Mouse (Mus musculus): Measurements from ENCODE around the gene Casc3. TPM values are rescaled to one million over a fixed set of nuclear protein-coding genes. Genes with fewer than 3 reads are reported as not detected.

The Casc3 gene
- polyA plus RNA-seq, 1 experiment from 2014 or later: 23.1 TPM

DNA sequence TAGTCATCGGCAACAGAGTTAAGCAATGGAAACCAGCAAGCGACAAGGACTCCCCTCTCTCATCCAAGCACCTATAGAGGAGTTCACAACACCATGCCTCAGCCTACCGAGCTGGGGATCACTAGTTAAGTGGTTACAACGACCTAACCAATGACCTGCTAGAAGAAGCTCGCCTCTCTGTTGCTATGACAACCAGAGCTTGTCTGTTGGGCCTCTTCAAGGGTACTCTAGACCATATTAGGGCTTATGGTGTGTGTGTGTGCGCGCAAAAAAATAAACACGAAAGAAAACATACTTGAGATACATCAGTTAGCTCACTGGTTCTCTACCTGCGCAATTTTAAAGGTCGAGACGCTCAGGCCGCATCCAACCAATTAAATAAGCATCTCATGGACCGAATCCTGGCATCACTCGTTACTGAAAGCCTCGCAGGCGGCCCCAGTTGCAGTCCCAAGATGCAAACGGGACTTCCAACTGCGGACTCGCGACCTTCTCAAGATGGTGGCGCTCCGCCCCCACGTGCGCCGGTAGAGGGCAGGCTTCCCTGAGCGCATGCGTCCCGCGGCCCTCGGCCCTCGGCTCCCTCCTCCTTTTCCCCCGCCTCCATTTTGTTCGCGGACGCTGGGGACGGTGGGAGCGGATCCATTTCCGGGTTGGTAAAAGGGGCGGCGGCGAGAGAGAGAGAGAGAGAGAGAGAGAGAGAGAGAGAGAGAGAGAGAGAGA lies 58.5 kb downstream of the Casc3 start, which contains the start of gene Wipf2:
Wipf2 (plus strand) TSS at position 611 of the 723 bp plus-strand sequence.
- WGBS: 7% methylated on average over 38 of the region's 41 CpGs
- Histone ChIP-seq H3K4me3 (peak within 1 kb of the TSS; percentile 78), H3K36me3 (peaks cover 23% of the 10 kb centered on the region), H3K4me1 (peaks cover 16% of the 10 kb centered on the region), H3K27ac (replicated peaks) (peak within 1 kb of the TSS; percentile 87), H3K9me3 (no peaks in the 10 kb centered on the region), H3K27me3 (replicated peaks) (no peaks in the 10 kb centered on the region), H3K9ac (peak within 1 kb of the TSS; percentile 89), H3K4me2 (peak within 1 kb of the TSS; percentile 87)
- ATAC-seq (ENCODE audit: extremely low read depth, insufficient number of reproducible peaks, low FRiP score, low TSS enrichment): peak; percentile 81

DNA sequence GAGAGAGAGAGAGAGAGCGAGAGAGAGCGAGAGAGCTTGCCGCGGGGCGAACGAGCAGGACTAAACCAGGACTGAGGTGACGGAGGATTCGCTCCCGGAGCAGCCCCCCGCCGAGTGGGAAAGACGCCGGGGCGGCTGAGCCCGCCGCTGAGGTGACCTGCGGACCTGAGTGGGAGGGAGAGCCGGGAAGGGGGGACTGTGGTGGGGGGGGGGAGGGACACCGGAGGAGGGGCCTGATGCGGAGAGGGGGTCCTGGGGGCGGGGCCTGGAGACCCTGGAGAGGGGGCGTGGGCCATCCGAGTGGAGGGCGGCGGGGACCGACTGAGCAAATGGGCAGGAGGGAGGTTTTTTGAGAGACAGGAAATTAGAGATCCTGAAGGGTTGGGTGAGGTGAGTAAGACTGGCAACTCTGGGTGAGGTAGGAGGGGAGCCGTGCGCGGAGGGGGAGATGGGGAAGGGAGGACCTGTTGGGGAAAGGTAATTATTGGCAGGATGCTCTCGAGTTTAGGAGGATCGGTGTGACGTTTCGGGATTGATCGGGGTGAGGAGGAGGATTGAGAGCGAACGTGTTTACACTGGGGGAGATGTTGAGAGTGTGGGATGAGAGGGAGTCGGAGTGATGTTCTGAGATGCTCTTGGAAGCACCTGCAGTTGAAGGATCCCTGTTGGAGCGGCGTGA lies 59.2 kb downstream of the Casc3 start:
- Histone ChIP-seq H3K27ac (replicated peaks) (peak overlapping the region; percentile 87), H3K36me3 (peaks cover 30% of the 10 kb centered on the region), H3K4me1 (peaks cover 14% of the 10 kb centered on the region), H3K9ac (peak overlapping the region; percentile 89), H3K4me2 (peak overlapping the region; percentile 87), H3K27me3 (replicated peaks) (no peaks in the 10 kb centered on the region), H3K9me3 (no peaks in the 10 kb centered on the region), H3K4me3 (peak overlapping the region; percentile 78)
- 1% methylated on average over 38 of the region's 39 CpGs for WGBS
- ATAC-seq (ENCODE audit: extremely low read depth, insufficient number of reproducible peaks, low FRiP score, low TSS enrichment): peak; percentile 72

DNA sequence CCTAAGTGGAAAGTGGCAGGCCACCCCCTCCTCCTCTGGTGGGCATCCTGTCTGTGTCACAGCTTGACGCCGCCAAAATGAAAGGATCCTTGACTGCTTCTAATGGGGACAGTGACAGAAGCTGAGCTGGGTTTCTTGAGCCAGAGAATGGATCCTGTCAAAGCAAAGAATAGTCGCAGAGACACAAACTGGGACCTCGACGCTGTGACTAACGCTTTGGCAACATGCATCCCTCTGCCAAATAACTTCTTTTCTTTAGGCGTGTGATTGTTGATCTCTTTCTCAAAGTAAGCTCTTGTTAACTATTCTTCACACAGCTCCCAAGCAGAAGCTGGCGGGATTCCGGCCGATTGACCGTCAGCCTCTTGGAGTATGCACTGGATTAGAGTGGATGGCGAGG lies 62.6 kb downstream of the Casc3 start:
- H3K4me2 ChIP-seq: no peak overlapping the region
- WGBS: 84% methylated on average over 12 of the region's 12 CpGs
- no peaks in the 10 kb centered on the region for H3K27me3 ChIP-seq (replicated peaks)
- H3K36me3 ChIP-seq: peaks cover 40% of the 10 kb centered on the region
- no peaks in the 10 kb centered on the region for H3K9me3 ChIP-seq
- H3K9ac ChIP-seq: peak overlapping the region; percentile 24; the same call in 1 of the 2 replicates
- ATAC-seq (ENCODE audit: extremely low read depth, insufficient number of reproducible peaks, low FRiP score, low TSS enrichment): no peak
- H3K4me1 ChIP-seq: peaks cover 33% of the 10 kb centered on the region
- no peak overlapping the region for H3K27ac ChIP-seq (replicated peaks)
- H3K4me3 ChIP-seq: no peak overlapping the region

DNA sequence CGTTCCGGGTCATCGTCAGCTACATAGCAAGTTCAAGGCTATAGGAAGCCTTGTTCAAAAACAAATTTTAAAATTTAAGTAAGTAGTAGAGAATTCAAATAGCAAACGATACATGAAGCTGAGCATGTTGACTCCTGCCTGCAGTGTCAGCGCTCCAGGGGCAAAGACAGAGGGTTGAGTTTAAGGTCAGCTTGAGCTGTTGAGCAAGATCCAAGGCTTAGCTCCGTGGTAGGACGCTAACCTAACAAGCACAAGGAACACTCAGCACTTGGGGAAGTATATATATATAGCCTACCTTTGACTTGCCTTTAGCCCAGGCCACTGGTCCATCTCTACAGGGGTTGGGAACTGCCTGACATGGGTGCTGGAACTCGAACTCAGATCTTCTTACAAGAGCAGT lies 65.2 kb downstream of the Casc3 start:
- H3K4me3 ChIP-seq: no peak overlapping the region
- ATAC-seq (ENCODE audit: extremely low read depth, insufficient number of reproducible peaks, low FRiP score, low TSS enrichment): no peak
- no peaks in the 10 kb centered on the region for H3K9me3 ChIP-seq
- H3K27me3 ChIP-seq (replicated peaks): no peaks in the 10 kb centered on the region
- WGBS: 88% methylated on average over 8 of the region's 8 CpGs
- no peak overlapping the region for H3K4me2 ChIP-seq
- peaks cover 22% of the 10 kb centered on the region for H3K4me1 ChIP-seq
- no peak overlapping the region for H3K27ac ChIP-seq (replicated peaks)
- H3K9ac ChIP-seq: no peak overlapping the region
- peaks cover 53% of the 10 kb centered on the region for H3K36me3 ChIP-seq

DNA sequence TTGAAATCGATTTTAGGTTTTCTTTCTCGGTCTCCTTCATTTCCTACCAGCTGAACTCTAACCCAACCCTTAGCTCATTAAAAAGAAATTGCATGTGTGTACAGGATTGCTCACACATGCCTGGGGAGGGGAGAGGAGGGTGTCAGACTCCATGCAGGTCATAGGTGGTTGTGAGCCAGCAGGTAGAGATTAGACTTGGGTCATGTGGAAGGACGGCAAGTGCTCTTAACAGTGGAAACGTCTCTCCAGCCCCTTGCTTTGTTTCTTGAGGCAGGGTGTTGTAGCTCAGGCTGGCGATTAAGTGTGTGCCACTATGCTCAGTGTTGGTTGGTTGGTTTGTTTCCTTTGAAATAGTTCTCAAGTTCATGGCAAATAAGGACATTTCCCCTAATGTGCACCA lies 66.1 kb downstream of the Casc3 start:
- WGBS: 80% methylated on average over 5 of the region's 5 CpGs
- Histone ChIP-seq H3K36me3 (peaks cover 59% of the 10 kb centered on the region), H3K27me3 (replicated peaks) (no peaks in the 10 kb centered on the region), H3K4me3 (no peak overlapping the region), H3K4me2 (no peak overlapping the region), H3K4me1 (peaks cover 22% of the 10 kb centered on the region), H3K9me3 (no peaks in the 10 kb centered on the region), H3K9ac (0 out of 2 replicates have a peak overlapping the region, but pooled peaks have one; percentile 34), H3K27ac (replicated peaks) (no peak overlapping the region)
- ATAC-seq (ENCODE audit: extremely low read depth, insufficient number of reproducible peaks, low FRiP score, low TSS enrichment): no peak

DNA sequence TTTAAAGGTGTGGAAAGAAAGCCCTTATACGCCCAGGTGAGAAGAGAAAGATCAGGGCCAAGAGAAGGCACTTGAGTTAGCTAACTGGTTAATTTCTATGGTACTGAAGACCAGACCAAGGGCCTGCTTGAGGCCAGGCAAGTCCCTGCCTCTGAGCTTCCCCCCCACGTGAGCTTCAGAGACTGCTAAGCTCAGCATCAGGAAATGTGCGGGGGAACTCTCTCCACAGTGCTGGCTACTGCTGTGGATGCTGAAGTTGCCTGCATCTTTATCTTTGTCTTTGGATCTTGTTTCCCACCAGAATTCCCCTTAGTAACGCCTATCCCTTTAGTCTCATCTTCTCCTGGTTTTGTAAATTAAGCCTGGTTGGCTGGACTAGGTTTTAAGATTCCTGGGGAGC lies 66.7 kb downstream of the Casc3 start:
- H3K4me3 ChIP-seq: no peak overlapping the region
- no peak for ATAC-seq (ENCODE audit: extremely low read depth, insufficient number of reproducible peaks, low FRiP score, low TSS enrichment)
- H3K27me3 ChIP-seq (replicated peaks): no peaks in the 10 kb centered on the region
- WGBS: 54% methylated on average over 4 of the region's 4 CpGs
- H3K36me3 ChIP-seq: peaks cover 54% of the 10 kb centered on the region
- no peak overlapping the region for H3K4me2 ChIP-seq
- peak overlapping the region; percentile 80 for H3K27ac ChIP-seq (replicated peaks)
- no peaks in the 10 kb centered on the region for H3K9me3 ChIP-seq
- peak overlapping the region; percentile 60 for H3K9ac ChIP-seq
- H3K4me1 ChIP-seq: peaks cover 22% of the 10 kb centered on the region

DNA sequence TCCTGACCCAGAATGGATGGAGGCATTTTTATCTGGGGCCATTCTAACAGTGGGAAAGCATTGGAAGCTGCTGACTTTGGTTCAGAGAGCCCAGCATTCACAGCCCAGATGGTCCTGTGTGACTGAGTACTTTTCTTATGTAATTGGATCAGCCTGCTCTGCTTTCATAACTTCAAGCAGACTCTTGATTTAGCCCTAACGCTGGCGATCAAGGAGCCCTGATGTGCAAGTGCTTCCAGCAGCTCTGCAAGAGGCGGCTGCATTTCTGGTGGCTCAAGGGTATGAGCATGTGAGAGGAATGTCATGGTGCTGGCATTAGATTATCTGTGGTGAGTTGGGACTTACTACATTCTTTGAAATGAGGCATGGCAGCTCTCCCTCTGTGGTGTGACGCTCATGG lies 67.3 kb downstream of the Casc3 start:
- no peak for ATAC-seq (ENCODE audit: extremely low read depth, insufficient number of reproducible peaks, low FRiP score, low TSS enrichment)
- Histone ChIP-seq H3K4me2 (peak overlapping the region; percentile 24; the same call in 1 of the 2 replicates), H3K4me1 (peaks cover 22% of the 10 kb centered on the region), H3K36me3 (peaks cover 48% of the 10 kb centered on the region), H3K4me3 (no peak overlapping the region), H3K9ac (peak overlapping the region; percentile 60), H3K27me3 (replicated peaks) (no peaks in the 10 kb centered on the region), H3K27ac (replicated peaks) (peak overlapping the region; percentile 80), H3K9me3 (no peaks in the 10 kb centered on the region)
- 37% methylated on average over 4 of the region's 4 CpGs for WGBS

DNA sequence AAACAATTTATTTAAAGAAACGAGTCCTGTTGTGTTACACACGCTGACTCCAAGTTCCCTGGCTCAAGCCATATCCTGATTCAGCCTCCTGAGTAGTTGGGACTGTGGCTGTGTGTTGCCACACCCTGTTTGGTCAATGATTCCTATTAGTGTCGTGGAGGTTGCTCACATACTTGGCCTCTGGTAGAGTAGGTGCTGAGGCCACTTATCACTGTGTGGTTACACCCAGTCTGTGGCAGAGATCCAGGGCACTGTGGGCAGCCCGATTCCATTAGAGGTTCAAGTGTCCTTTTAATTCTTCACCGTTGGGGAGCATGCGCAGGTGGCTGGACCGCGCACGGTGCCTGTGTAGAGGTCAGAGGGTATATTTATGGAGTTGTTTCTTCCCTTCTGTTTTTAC lies 69.2 kb downstream of the Casc3 start:
- Histone ChIP-seq H3K4me3 (no peak overlapping the region), H3K9me3 (no peaks in the 10 kb centered on the region), H3K9ac (no peak overlapping the region), H3K27me3 (replicated peaks) (no peaks in the 10 kb centered on the region), H3K27ac (replicated peaks) (no peak overlapping the region), H3K4me2 (no peak overlapping the region), H3K4me1 (peaks cover 22% of the 10 kb centered on the region), H3K36me3 (peaks cover 29% of the 10 kb centered on the region)
- WGBS: 81% methylated on average over 9 of the region's 9 CpGs
- ATAC-seq (ENCODE audit: extremely low read depth, insufficient number of reproducible peaks, low FRiP score, low TSS enrichment): no peak

DNA sequence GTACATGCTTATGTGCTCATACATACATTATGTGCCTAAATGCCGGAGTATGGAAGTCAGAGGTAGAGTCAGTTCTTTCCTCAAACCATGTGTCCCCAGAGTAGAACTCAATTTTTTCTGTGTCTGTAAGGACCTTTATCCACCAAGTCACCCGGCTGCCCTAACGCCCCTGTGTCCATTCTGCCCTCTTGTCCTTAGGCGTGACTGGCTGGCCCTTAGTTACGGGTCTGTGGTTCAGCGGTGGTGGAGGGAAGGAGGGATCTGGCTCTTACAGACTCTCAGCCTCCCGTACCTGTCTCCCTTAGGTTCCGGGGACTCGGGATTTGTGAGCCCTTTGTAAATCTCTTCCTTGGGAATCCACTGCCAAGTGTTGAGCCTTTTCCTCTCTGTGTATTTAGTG lies 72.3 kb downstream of the Casc3 start:
- no peak for ATAC-seq (ENCODE audit: extremely low read depth, insufficient number of reproducible peaks, low FRiP score, low TSS enrichment)
- H3K4me1 ChIP-seq: peaks cover 5% of the 10 kb centered on the region
- no peak overlapping the region for H3K4me3 ChIP-seq
- no peak overlapping the region for H3K9ac ChIP-seq
- no peak overlapping the region for H3K27ac ChIP-seq (replicated peaks)
- no peaks in the 10 kb centered on the region for H3K9me3 ChIP-seq
- no peak overlapping the region for H3K4me2 ChIP-seq
- no peaks in the 10 kb centered on the region for H3K27me3 ChIP-seq (replicated peaks)
- WGBS: 83% methylated on average over 9 of the region's 9 CpGs
- H3K36me3 ChIP-seq: peaks cover 30% of the 10 kb centered on the region
